Mouse (Mus musculus) MEL-GATA-1-ER (cell line): ENCODE results near the gene Itsn2.
"Not testable (repeated sequence)": the region's sequence is repeated elsewhere in the genome, so short reads cannot be mapped to it uniquely, and the experiment has no call there.

ENCODE experiments used
- DNase-seq: peaks from one replicate; pipeline ENCODE4 v3.0.0-alpha.2; 2012; ENCODE audit warnings: low read depth; ENCODE audit errors: extremely low read depth

Gene Itsn2

DNA sequence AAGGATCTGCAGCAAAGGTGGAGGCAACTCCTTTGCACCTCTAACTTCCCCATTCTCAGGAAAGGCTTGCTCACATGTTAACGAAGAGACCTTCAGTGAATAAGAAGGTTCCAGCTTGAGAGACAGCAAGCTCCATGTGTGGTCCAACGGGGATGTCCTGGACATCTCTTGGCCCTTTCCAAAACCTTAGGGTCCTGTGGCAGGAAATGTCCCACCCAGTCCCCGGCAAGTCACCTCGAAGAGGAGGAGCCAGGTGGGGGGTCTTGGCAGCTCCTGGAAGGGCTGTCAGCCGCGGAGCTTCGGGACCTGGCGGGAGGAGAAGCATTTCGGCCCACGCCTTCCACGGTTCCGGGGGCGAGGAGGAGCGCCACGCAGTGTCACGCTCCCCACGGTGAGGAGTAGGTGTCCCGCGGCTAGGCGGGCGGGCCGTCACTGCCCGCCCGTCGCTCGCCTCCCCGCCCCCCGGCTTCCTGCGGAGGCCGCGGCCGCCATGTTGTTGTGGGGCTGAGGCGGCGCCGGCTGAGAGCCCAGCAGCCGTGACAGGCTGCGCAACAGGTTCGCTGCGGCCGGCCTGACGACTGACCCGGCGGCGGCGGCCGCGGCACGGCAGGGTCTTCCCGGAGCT, at the start of gene Itsn2, which contains the start of gene Gm3625:
TSS of gene Itsn2 (plus strand) at position 98 of the 625 bp plus-strand sequence.
TSS of gene Gm3625 (minus strand) at position 387 of the 625 bp plus-strand sequence.
- peak; percentile 67 for DNase-seq

DNA sequence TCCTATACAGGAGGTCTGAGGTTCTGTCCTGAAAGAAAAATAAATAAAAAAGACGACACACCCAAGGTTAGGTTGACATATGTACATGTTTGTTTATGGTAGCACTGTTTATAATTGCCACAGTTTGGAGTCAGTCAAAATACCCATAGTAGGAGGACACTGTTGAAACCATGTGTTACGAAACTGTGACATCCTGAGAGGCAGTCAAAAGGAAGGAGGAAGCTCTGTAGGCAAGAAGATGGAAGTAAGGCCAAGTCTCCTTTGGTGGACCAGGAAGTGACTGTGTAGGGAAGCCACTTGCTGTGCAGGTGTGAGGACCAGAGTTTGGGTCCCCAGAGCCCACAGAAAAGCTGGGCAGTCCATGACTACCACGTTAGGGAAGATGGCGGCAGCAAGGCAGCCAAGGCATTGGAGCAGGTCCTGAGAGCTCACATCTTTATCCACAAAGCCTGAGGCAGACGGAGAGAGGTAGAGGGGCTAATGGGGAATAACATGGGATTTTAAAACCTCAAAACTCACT, 48.0 kb upstream of the Itsn2 start:
- no peak for DNase-seq

GRCm38 (mm10) chr12:4545425-4545824, 47.0 kb upstream of the Itsn2 start:
- peak; percentile 54 for DNase-seq

DNA sequence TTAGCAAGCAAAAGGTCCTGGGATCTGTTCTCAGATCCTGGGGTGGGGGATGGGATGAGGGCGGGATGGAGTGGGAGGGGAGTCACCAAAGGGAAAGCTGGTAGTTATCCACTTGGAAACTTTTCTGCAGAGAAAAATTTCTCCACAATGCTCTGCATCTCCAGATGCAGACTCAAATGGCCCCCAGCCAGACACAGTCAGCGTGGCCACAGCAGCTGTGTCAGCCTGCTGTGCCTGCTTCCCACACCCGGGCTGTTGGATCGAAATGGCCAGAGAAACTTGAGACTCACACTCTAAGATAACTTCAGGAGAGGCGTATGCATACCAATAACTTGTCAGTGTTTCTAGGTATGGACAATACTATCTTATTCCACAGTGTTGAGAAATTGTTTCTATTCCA, 45.9 kb upstream of the Itsn2 start:
- no peak for DNase-seq

DNA sequence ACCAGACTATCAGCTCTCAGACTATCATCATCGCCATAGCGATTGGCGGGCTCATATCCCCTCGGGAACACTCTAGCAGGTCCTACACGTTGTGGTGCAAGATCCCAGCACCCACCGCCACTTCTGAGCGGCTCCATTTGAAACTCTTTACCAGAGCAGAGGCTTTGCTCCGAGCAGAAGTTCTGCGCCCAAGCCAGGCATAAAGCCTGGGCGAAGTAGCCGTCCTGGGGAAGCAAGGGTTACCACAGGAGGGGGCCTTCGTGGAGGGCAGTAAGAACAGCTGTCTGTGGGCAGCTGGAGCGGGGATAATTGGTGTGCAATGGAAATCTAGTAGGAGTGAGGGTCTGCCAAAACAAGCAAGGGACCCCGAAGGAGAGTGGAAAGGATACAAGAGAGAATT, 44.9 kb upstream of the Itsn2 start:
- no peak for DNase-seq

DNA sequence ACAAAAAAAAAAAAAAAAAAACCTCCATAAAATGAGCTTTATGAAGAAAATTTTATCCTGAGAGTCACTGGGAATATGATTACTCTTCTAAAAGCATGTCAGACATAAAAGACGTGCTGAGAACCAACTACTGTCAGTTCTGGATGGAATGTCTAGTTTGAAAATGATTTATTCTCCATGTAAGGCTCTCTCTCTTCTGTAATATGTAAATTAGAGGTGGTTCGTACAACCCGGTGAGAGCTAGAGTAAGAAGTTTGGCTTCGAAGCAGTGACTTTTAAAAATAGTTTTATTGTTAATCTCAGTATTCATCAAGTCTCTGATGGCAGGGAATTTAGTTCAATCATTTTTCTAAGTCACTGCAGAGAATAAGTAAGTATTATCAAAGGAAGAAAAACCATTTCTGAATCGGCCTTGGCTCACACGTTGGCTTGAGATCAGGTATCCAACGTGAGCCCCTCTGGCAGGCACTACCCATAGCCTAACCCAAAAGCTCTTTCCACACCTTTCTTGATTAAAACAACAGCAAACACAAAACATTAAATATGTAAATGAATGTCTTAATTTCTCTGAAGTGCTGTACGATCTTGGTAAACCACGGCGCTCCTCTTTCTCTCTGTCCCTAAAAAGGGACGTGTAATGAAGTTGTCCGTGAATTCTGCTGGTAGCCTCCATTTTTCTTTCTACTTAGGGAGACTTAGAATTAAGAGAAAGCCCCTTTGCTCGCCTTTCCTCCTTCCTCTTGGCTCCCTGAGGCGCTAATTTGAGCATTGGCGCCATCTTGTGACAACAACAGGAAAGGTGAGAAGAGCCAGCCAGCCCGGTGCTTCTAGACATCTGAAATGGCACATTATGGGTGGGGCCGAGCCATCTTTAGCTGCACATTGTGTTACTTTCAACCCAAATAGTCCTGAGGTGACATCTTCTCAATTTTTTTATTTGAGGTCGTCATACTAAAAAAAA, 44.1 kb upstream of the Itsn2 start:
- peak; percentile 73 for DNase-seq

DNA sequence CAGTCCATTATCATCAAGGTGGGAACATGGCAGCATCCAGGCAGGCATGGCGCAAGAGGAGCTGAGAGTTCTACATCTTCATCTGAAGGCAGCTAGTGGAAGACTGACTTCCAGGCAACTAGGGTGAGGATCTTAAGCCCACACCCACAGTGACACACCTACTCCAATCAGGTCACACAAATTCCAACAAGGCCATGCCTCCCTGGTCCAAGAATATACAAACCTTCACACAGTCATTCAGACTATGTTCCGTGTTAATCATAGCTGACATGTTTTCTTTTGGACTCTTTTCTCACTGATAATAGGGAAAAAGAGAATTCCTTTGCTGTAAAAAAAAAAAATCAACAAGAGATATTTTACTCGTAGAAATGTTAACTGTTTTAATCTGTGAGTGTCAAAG, 38.7 kb upstream of the Itsn2 start:
- DNase-seq = not testable (repeated sequence)

DNA sequence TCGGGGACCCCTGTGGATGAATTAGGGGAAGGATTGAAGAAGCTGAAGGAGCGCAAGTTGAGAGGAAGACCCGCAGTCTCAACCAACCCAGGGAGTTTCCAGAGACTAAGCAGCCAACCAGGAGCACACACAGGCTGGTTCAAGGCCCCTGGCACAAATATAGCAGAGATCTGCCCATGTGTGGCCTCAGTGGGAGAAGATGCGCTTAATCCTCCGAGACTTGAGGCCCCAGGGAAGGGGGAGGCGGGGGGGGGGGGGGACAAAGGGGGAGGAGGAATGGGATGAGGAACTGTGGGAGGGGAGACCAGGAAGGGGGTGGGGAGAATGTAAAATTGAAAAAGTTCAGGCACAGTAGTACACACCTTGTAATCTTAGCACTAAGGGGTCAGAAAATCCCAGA, 37.0 kb upstream of the Itsn2 start:
- DNase-seq = no peak

DNA sequence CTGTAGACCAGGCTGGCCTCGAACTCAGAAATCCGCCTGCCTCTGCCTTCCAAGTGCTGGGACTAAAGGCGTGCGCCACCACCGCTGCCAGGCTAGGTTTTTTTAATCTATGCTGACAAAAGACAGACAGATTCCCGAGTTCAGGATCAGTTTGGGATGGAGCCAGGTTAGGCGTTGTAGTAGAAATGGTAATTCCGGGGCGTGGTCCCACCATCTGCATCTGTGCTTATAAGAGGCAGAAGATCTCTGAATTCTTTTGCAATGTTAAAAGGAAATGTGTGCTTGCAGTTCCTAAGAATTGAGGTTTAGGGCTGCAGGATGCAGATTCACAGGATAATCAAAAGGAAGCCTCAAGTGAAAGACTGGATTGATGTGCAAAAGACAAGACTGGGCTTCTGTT, 35.5 kb upstream of the Itsn2 start:
- DNase-seq = no peak

GRCm38 (mm10) chr12:4557436-4557835, 35.0 kb upstream of the Itsn2 start:
- no peak for DNase-seq

GRCm38 (mm10) chr12:4558013-4558412, 34.4 kb upstream of the Itsn2 start:
- no peak for DNase-seq

- DNase-seq = no peak
These were observed 33.8 kb upstream of the Itsn2 start for GRCm38 (mm10) chr12:4558475-4559279.

DNA sequence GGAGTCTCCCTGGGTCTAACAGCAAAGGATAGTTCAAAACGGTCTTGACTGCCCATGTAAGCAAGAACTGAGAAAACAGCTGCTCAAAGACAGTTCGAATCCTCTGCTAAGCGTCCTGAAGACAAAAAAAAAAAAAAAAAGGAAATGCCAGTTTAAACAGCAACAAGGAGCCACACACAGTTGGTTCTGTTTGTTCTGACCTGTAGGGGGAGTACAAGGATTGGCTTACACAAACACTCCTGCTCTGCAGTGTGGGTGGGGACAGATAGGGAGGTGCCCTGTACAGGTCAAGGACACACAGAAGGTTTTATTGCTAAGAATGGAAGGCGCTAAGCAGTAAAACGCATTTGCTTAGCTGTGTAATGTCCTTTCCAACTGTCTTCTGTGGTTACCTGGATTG, 20.6 kb upstream of the Itsn2 start:
- peak; percentile 79 for DNase-seq

GRCm38 (mm10) chr12:4574065-4574464, 18.4 kb upstream of the Itsn2 start:
- no peak for DNase-seq

- DNase-seq = no peak
These were observed 10.1 kb upstream of the Itsn2 start for GRCm38 (mm10) chr12:4582326-4582725.

DNA sequence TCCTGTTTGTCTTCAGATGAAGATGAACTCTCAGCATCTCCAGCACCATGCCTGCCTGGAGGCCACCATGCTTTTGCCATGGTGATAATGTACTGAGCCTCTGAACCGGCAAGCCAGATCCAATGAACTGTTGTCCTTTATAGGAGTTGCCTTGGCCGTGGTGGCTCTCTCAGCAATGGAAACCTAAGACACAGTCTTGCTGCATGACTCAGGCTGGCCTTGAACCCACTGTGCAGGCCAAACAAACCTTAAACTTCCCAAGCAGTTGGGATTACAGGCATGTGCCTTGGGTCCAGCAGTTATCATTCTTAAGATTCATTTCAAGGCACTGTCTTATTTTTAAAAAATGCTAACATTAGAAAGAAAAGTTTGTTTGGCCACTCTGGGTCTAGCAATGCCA, 4.6 kb upstream of the Itsn2 start:
- DNase-seq = no peak

- no peak for DNase-seq
These were observed 3.8 kb upstream of the Itsn2 start for GRCm38 (mm10) chr12:4588603-4589002.

- no peak for DNase-seq
These were observed 413 bp upstream of the Itsn2 start for GRCm38 (mm10) chr12:4592025-4592424.

- peak; percentile 63 for DNase-seq
These were observed 910 bp downstream of the Itsn2 start for GRCm38 (mm10) chr12:4593166-4593929.

DNA sequence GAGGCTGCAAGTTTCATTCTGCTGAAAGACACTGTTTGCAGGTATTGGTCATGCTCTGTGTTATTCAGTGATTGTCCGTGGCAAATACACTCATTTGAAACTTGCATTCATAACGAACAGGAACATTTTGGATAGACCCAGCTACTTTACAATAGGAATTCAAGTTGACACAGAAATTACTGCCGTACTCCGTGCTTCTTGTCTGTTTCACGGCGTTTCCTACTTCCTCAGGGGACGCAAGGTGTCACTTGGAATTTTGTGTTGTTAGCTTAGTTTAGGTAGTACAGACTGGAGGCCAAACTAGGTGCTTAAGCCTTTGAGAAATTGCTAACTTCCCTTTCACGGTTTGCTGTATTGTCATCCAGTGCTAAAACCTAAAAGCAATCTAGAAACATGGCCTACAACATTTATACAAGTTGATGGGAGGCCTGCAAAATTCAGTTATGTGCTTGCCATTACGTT, 1.5 kb downstream of the Itsn2 start:
- peak; percentile 35 for DNase-seq

DNA sequence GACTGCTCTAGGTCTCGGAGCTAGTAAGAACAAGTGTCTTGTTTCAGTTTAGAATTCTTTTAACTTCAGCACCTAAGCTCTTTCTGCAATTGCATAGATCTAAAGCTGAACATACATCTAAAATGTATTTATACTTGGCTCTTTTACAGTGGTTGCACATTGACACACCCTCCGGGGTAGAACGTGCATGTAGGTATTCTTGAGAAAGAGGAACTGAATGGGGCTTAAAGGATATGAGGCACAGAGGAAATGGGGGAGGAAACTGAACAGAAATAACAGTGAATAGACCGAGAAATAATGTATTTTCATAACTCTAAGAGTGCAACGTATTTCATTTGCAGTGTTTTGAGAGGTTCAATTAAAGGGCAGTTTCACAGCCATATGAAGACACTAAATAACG, 2.6 kb downstream of the Itsn2 start:
- peak; percentile 79 for DNase-seq
